Mouse (Mus musculus) lung, adult 2 months (tissue): ENCODE data around the gene Tmem108.

Source experiments
- CTCF ChIP-seq: fragments of 200-500 bp; IDR thresholded peaks from 2 replicates; pipeline ENCODE4 v1.5.1; 2011; ENCODE audit warnings: mild to moderate bottlenecking, low read length, control low read depth; ENCODE audit not compliant: insufficient read depth
- POLR2A ChIP-seq: fragments of 200-500 bp; IDR thresholded peaks from 2 replicates; pipeline ENCODE4 v1.6.1; 2011; ENCODE audit warnings: low read depth, mild to moderate bottlenecking, control low read depth, low read length, borderline replicate concordance; ENCODE audit errors: extremely low read depth

DNA sequence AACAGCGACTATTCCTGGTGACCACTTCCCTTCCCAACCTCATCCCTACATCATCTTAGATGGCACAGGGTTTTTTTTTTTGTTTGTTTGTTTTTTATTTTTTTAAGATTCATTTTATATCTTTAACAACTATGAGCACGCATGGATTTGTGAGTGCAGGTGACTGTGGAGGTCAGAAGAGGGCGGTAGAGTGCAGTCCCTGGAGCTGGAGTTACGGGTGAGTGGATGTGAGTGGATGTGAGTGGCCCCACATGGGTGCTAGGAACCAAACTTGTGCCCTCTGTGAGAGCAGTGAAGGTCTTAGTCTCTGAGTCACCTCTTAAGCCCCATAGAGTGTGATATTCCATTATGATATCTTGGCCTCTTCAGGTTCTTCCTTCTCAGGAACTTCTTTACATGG lies 55.9 kb downstream of the Tmem108 start:
- TF ChIP-seq POLR2A: no peak
- no peak for TF ChIP-seq CTCF
